In genomic region chr6:145469260-145469943, GRCm38 (mm10) we compare ENCODE assay signal across 25 mouse cellular contexts.
A peak's percentile ranks its signal among the peaks of the same experiment; 100 is the strongest.
DNase-seq lines count a peak whose midpoint lies in the region; ATAC-seq and TF ChIP-seq lines count a peak whose summit lies in the region.
"Had no signal": no experiment of that assay in that cellular context is flagged by ENCODE, and none has a peak within 500 bp of the region (broad histone marks: within the 10 kb centered on the region; RNA-seq: fewer than 3 reads in every experiment).

No protein-coding gene starts in this region.

- H3K27me3 ChIP-seq in forebrain, embryonic 13.5 days, result no peaks in the 10 kb centered on the region
- no peaks in the 10 kb centered on the region; the same call in 1 of the 2 replicates for H3K27me3 ChIP-seq in forebrain, embryonic 12.5 days
- no peaks in the 10 kb centered on the region for H3K27me3 ChIP-seq in liver, adult 2 months (ENCODE audit: control insufficient read depth, insufficient read depth, low read length)
- H3K27me3 ChIP-seq in G1E (ENCODE audit: insufficient read depth, low read length), result no peaks in the 10 kb centered on the region
- no peaks in the 10 kb centered on the region for H3K27me3 ChIP-seq in midbrain, embryonic 15.5 days (replicated peaks)
- H3K27me3 ChIP-seq: embryonic facial prominence, embryonic 15.5 days; heart, embryonic 12.5 days; kidney, embryonic 15.5 days had no signal

- no peak for TF ChIP-seq CTCF in liver, adult 2 months (IDR thresholded peaks at IDR 0.05; ENCODE audit: low read depth, low read length)
- peak; percentile 9; the same call in 1 of the 2 replicates for TF ChIP-seq CTCF in G1E (IDR thresholded peaks at IDR 0.05; ENCODE audit: low read depth, low read length)

- TF ChIP-seq POLR2A in liver, adult 2 months (IDR thresholded peaks at IDR 0.05; ENCODE audit: extremely low read depth, insufficient read depth, low read length), result no peak

- H3K4me2 ChIP-seq in forebrain, embryonic 13.5 days, result no peak overlapping the region
- H3K4me2 ChIP-seq in forebrain, embryonic 12.5 days, result no peak overlapping the region
- no peak overlapping the region for H3K4me2 ChIP-seq in midbrain, embryonic 15.5 days
- H3K4me2 ChIP-seq: embryonic facial prominence, embryonic 15.5 days; heart, embryonic 12.5 days; kidney, embryonic 15.5 days; midbrain, embryonic 12.5 days had no signal

- 27% methylated on average over 8 of the region's 8 CpGs for WGBS in forebrain, embryonic 13.5 days
- 36% methylated on average over 8 of the region's 8 CpGs for WGBS in forebrain, embryonic 12.5 days
- WGBS in liver, adult 2 months, result 52% methylated on average over 8 of the region's 8 CpGs
- whole genome bisulfite sequencing in midbrain, embryonic 15.5 days, result 39% methylated on average over 8 of the region's 8 CpGs

- H3K9ac ChIP-seq in forebrain, embryonic 13.5 days, result no peak overlapping the region
- no peak overlapping the region; the same call in 1 of the 2 replicates for H3K9ac ChIP-seq in forebrain, embryonic 12.5 days
- no peak overlapping the region for H3K9ac ChIP-seq in liver, adult 2 months (ENCODE audit: low read depth, low read length)
- H3K9ac ChIP-seq in midbrain, embryonic 15.5 days, result no peak overlapping the region
- H3K9ac ChIP-seq: embryonic facial prominence, embryonic 15.5 days; heart, embryonic 12.5 days; kidney, embryonic 15.5 days; midbrain, embryonic 12.5 days had no signal

- H3K4me3 ChIP-seq in forebrain, embryonic 13.5 days, result no peak overlapping the region
- no peak overlapping the region for H3K4me3 ChIP-seq in forebrain, embryonic 12.5 days (replicated peaks)
- no peak overlapping the region for H3K4me3 ChIP-seq in liver, adult 2 months (ENCODE audit: insufficient read depth, low read depth, low read length)
- no peak overlapping the region for H3K4me3 ChIP-seq in G1E (ENCODE audit: low read depth, low read length)
- no peak overlapping the region for H3K4me3 ChIP-seq in midbrain, embryonic 15.5 days
- H3K4me3 ChIP-seq: embryonic facial prominence, embryonic 15.5 days; heart, embryonic 12.5 days; kidney, embryonic 15.5 days; left cerebral cortex, adult 2 months; midbrain, embryonic 12.5 days had no signal

- H3K9me3 ChIP-seq in forebrain, embryonic 13.5 days (replicated peaks), result no peaks in the 10 kb centered on the region
- H3K9me3 ChIP-seq in forebrain, embryonic 12.5 days, result no peaks in the 10 kb centered on the region
- peaks cover 61% of the 10 kb centered on the region for H3K9me3 ChIP-seq in G1E (replicated peaks)
- no peaks in the 10 kb centered on the region for H3K9me3 ChIP-seq in midbrain, embryonic 15.5 days
- H3K9me3 ChIP-seq: embryonic facial prominence, embryonic 15.5 days; heart, embryonic 12.5 days; kidney, embryonic 15.5 days; midbrain, embryonic 12.5 days had no signal

- no peak overlapping the region for H3K27ac ChIP-seq in forebrain, embryonic 13.5 days
- no peak overlapping the region for H3K27ac ChIP-seq in forebrain, embryonic 12.5 days
- H3K27ac ChIP-seq in liver, adult 2 months (replicated peaks; ENCODE audit: insufficient read depth, low read depth, low read length), result no peak overlapping the region
- peak overlapping the region; percentile 32 for H3K27ac ChIP-seq in midbrain, embryonic 15.5 days
- H3K27ac ChIP-seq: embryonic facial prominence, embryonic 15.5 days; kidney, embryonic 15.5 days; left cerebral cortex, adult 2 months; midbrain, embryonic 12.5 days had no signal

- peak; percentile 69 for DNase-seq in liver, adult 2 months (ENCODE audit: extremely low read depth, low read depth, low spot score)
- DNase-seq in liver (no peak), G1E (ENCODE audit: low spot score) (no peak)
- DNase-seq in lung, adult 18-20 months, result no peak
- DNase-seq in layer of hippocampus, postnatal 36 days, result no peak
- DNase-seq: adrenal gland, postnatal 36 days; cerebellum, adult 11 months; cerebellum, adult 9-11 months; gastrocnemius, postnatal 14 days; heart, adult 18-20 months; heart, postnatal 10 days; kidney, postnatal 36 days; layer of hippocampus, adult 9-11 months; lung, postnatal 10 days; right cerebral cortex, postnatal 25 days; spleen, adult 18-20 months had no signal

- peaks cover 32% of the 10 kb centered on the region for H3K4me1 ChIP-seq in forebrain, embryonic 13.5 days
- peaks cover 24% of the 10 kb centered on the region; the same call in 1 of the 2 replicates for H3K4me1 ChIP-seq in forebrain, embryonic 12.5 days
- H3K4me1 ChIP-seq in liver, adult 2 months (ENCODE audit: control insufficient read depth, insufficient read depth, low read length), result no peaks in the 10 kb centered on the region; the same call in 1 of the 2 replicates
- no peaks in the 10 kb centered on the region for H3K4me1 ChIP-seq in G1E (ENCODE audit: insufficient read depth, low read depth, low read length)
- H3K4me1 ChIP-seq in midbrain, embryonic 15.5 days, result peaks cover 14% of the 10 kb centered on the region
- H3K4me1 ChIP-seq: embryonic facial prominence, embryonic 15.5 days; kidney, embryonic 15.5 days had no signal

- H3K36me3 ChIP-seq in forebrain, embryonic 13.5 days (ENCODE audit: poor library complexity, severe bottlenecking), result no peaks in the 10 kb centered on the region
- no peaks in the 10 kb centered on the region for H3K36me3 ChIP-seq in forebrain, embryonic 12.5 days (replicated peaks)
- H3K36me3 ChIP-seq in liver, adult 2 months (ENCODE audit: control insufficient read depth, insufficient read depth, low read length), result no peaks in the 10 kb centered on the region
- no peaks in the 10 kb centered on the region for H3K36me3 ChIP-seq in G1E (replicated peaks)
- H3K36me3 ChIP-seq in midbrain, embryonic 15.5 days (replicated peaks), result no peaks in the 10 kb centered on the region
- H3K36me3 ChIP-seq: embryonic facial prominence, embryonic 15.5 days; heart, embryonic 12.5 days; kidney, embryonic 15.5 days; midbrain, embryonic 12.5 days had no signal

- peak; percentile 43; the same call in 1 of the 2 replicates for ATAC-seq in forebrain, embryonic 13.5 days
- ATAC-seq in forebrain, embryonic 12.5 days (ENCODE audit: low FRiP score), result no peak; the same call in 1 of the 2 replicates
- no peak for ATAC-seq in G1E (ENCODE audit: extremely low read depth, insufficient number of reproducible peaks, low FRiP score, poor library complexity, severe bottlenecking)
- ATAC-seq in midbrain, embryonic 15.5 days (replicated peaks), result peak; percentile 51
- ATAC-seq: intestine, postnatal 0 days had no signal

- H3K79me2 ChIP-seq in liver, adult 2 months (ENCODE audit: control insufficient read depth, insufficient read depth, low read length), result no peaks in the 10 kb centered on the region

Comparison
In these comparisons a context has a peak if more than half of its experiments do, and no peak if none do; other contexts are left out.
1. ATAC-seq: peak in forebrain, embryonic 13.5 days (single experiment) and midbrain, embryonic 15.5 days (single experiment); none in forebrain, embryonic 12.5 days (single experiment) and G1E (single experiment).